ENCODE assay signal across 8 mouse cellular contexts in the genomic region with DNA sequence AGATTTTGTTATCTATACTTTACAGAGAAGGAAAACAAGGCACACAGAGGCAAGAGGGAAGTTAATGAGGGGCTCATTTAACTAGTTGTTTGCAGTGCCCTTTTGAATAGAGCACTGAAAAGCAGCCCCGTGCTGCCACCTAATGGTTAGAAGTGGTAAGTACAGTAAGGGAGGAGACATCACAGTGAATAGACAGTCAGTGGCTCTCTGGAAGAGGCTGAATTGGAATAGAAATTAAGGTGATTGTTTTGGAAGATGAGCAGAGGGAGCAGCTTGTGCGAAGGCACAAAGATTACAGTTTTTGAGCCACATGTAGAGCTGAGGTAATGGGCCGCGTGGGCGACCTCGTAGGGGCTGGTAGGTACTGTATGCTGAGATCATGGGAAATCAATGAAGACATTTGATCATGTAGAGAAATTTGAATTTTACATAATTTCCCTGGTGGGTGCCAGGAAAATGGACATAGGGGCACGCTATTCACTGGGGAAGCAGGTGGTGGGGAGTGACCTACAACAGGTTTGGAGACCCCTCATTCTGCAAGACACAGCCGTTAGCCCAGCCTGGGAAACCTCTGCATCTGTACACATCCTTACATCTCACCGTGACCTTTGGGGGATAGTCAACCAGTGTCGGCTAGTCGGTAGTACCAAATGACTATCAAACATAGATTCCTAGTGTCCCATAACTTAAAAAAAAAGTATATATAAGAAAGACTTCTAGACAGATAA. TPM values are rescaled to one million over a fixed set of nuclear protein-coding genes. Genes with fewer than 3 reads are reported as not detected.
A peak's percentile ranks its signal among the peaks of the same experiment; 100 is the strongest.
DNase-seq lines count a peak whose midpoint lies in the region; ATAC-seq and TF ChIP-seq lines count a peak whose summit lies in the region.
"Had no signal": no experiment of that assay in that cellular context is flagged by ENCODE, and none has a peak within 500 bp of the region (broad histone marks: within the 10 kb centered on the region; RNA-seq: fewer than 3 reads in every experiment).

No protein-coding gene starts in this region.

- H3K4me2 ChIP-seq in stomach, postnatal 0 days (replicated peaks; ENCODE audit: low read depth) = peak overlapping the region; percentile 46

- peak; percentile 94 for TF ChIP-seq CTCF in stomach, postnatal 0 days (IDR thresholded peaks at IDR 0.05; ENCODE audit: low read depth)

- peak; percentile 98 for ATAC-seq in common myeloid progenitor, adult 5-6 weeks (replicated peaks; ENCODE audit: low read depth, poor library complexity, severe bottlenecking)
- ATAC-seq in stomach, postnatal 0 days (ENCODE audit: low FRiP score, low TSS enrichment) = peak; percentile 54; the same call in 1 of the 2 replicates

- no peaks in the 10 kb centered on the region for H3K9me3 ChIP-seq in megakaryocyte, embryonic 14.5 days
- no peaks in the 10 kb centered on the region for H3K9me3 ChIP-seq in stomach, postnatal 0 days (ENCODE audit: control insufficient read depth, low read length)

- H3K9ac ChIP-seq in stomach, postnatal 0 days (ENCODE audit: low read length) = no peak overlapping the region

- H3K4me3 ChIP-seq in megakaryocyte, embryonic 14.5 days (replicated peaks) = peak overlapping the region; percentile 72
- peak overlapping the region; percentile 21; the same call in 1 of the 2 replicates for H3K4me3 ChIP-seq in stomach, postnatal 0 days (ENCODE audit: low read depth, low read length)

- peaks cover 4% of the 10 kb centered on the region for H3K27me3 ChIP-seq in megakaryocyte, embryonic 14.5 days (replicated peaks)
- no peaks in the 10 kb centered on the region for H3K27me3 ChIP-seq in stomach, postnatal 0 days (ENCODE audit: control insufficient read depth, insufficient read depth, low read length)

- peak; percentile 52 for DNase-seq in 416B (ENCODE audit: low read depth)
- DNase-seq in CD4-positive helper T cell, adult 2 months (ENCODE audit: low read depth, low spot score) = peak; percentile 54
- peak; percentile 29 to 55 for DNase-seq in heart, postnatal 10 days
- peak; percentile 6 to 46 for DNase-seq in layer of hippocampus, adult 18-20 months (ENCODE audit: low spot score in 2 of 2)
- peak; percentile 38 for DNase-seq in stomach, postnatal 0 days (ENCODE audit: low spot score)

- H3K4me1 ChIP-seq in megakaryocyte, embryonic 14.5 days = no peaks in the 10 kb centered on the region; the same call in 1 of the 2 replicates
- H3K4me1 ChIP-seq in stomach, postnatal 0 days (replicated peaks; ENCODE audit: control insufficient read depth, insufficient read depth) = no peaks in the 10 kb centered on the region

- WGBS in stomach, postnatal 0 days = 48% methylated on average over 11 of the region's 11 CpGs

- H3K36me3 ChIP-seq in megakaryocyte, embryonic 14.5 days (replicated peaks; ENCODE audit: low read length) = no peaks in the 10 kb centered on the region
- H3K36me3 ChIP-seq in stomach, postnatal 0 days (ENCODE audit: control insufficient read depth, insufficient read depth, low read length) = no peaks in the 10 kb centered on the region

- TF ChIP-seq EP300 in stomach, postnatal 0 days (optimal IDR thresholded peaks at IDR 0.05) = no peak

- no peak overlapping the region for H3K27ac ChIP-seq in stomach, postnatal 0 days (replicated peaks)

- intact Hi-C loops in heart, postnatal 10 days (cut with DNase I) = loop anchor here (1.0 kb wide), 1 partner anchor 289 kb away; no protein-coding TSS in a partner anchor

RNA-seq across cellular contexts. Expression of gene Krtap28-13, which starts 15.6 kb away (rescaled TPM):
- total RNA-seq in common myeloid progenitor, adult 5-6 weeks (2017) = not detected in 2 replicates
- total RNA-seq in heart, postnatal 10 days (2021) = not detected
- not detected for total RNA-seq in layer of hippocampus, adult 18-20 months (2021)
- polyA plus RNA-seq in megakaryocyte, embryonic 14.5 days (2012; ENCODE audit: insufficient read depth, low replicate concordance) = 1.9 TPM in 1 of 2 replicates, not detected in the other
- polyA plus RNA-seq in stomach, postnatal 0 days (2015; fragmentation: Nextera tagmentation; extraction: Ambion mirVana) = not detected in 2 replicates
- total RNA-seq: heart, postnatal 14 days had no signal

RNA-seq across cellular contexts. Expression of gene A030005K14Rik, which starts 17.2 kb away (rescaled TPM):
- total RNA-seq in common myeloid progenitor, adult 5-6 weeks (2017) = not detected in 2 replicates
- not detected for total RNA-seq in heart, postnatal 10 days (2021)
- not detected for total RNA-seq in layer of hippocampus, adult 18-20 months (2021)
- polyA plus RNA-seq in megakaryocyte, embryonic 14.5 days (2012; ENCODE audit: insufficient read depth, low replicate concordance) = not detected in 2 replicates
- polyA plus RNA-seq in stomach, postnatal 0 days (2015; fragmentation: Nextera tagmentation; extraction: Ambion mirVana) = not detected in 2 replicates
- total RNA-seq: heart, postnatal 14 days had no signal

RNA-seq across cellular contexts. Expression of gene Gm47969, which starts 31.6 kb away (rescaled TPM):
- not detected in 2 replicates for total RNA-seq in common myeloid progenitor, adult 5-6 weeks (2017)
- total RNA-seq in heart, postnatal 10 days (2021) = not detected
- not detected for total RNA-seq in layer of hippocampus, adult 18-20 months (2021)
- polyA plus RNA-seq in megakaryocyte, embryonic 14.5 days (2012; ENCODE audit: insufficient read depth, low replicate concordance) = not detected in 2 replicates
- polyA plus RNA-seq in stomach, postnatal 0 days (2015; fragmentation: Nextera tagmentation; extraction: Ambion mirVana) = not detected in 2 replicates
- total RNA-seq: heart, postnatal 14 days had no signal

RNA-seq across cellular contexts. Expression of gene Krtap28-10, which starts 34.1 kb away (rescaled TPM):
- not detected in 2 replicates for total RNA-seq in common myeloid progenitor, adult 5-6 weeks (2017)
- total RNA-seq in heart, postnatal 10 days (2021) = not detected
- not detected for total RNA-seq in layer of hippocampus, adult 18-20 months (2021)
- not detected in 2 replicates for polyA plus RNA-seq in megakaryocyte, embryonic 14.5 days (2012; ENCODE audit: insufficient read depth, low replicate concordance)
- polyA plus RNA-seq in stomach, postnatal 0 days (2015; fragmentation: Nextera tagmentation; extraction: Ambion mirVana) = not detected in 2 replicates
- total RNA-seq: heart, postnatal 14 days had no signal

RNA-seq across cellular contexts. Expression of gene Slc19a3, which starts 38.1 kb away (rescaled TPM):
- not detected in 2 replicates for total RNA-seq in common myeloid progenitor, adult 5-6 weeks (2017)
- under 1 TPM; 0.62 to 0.72 TPM for total RNA-seq in heart, postnatal 10 days (2021)
- 1 to 10 TPM; 1.8 to 1.9 TPM for total RNA-seq in layer of hippocampus, adult 18-20 months (2021)
- not detected in 2 replicates for polyA plus RNA-seq in megakaryocyte, embryonic 14.5 days (2012; ENCODE audit: insufficient read depth, low replicate concordance)
- polyA plus RNA-seq in stomach, postnatal 0 days (2015; fragmentation: Nextera tagmentation; extraction: Ambion mirVana) = 0.34 and 0.45 TPM in 2 replicates
